Mouse (Mus musculus) bone marrow, adult 2 months (tissue): ENCODE results near the gene Nrxn2.

ENCODE experiments used
- CTCF ChIP-seq: fragments of 200-500 bp; IDR thresholded peaks from 2 replicates; pipeline ENCODE4 v1.5.1; 2011; ENCODE audit warnings: low read length, control low read depth; ENCODE audit not compliant: control insufficient read depth, insufficient read depth
- POLR2A ChIP-seq: fragments of 200-500 bp; IDR thresholded peaks from 2 replicates; pipeline ENCODE4 v1.6.1; 2011; ENCODE audit warnings: low read depth, mild to moderate bottlenecking, control low read depth, low read length, borderline replicate concordance; ENCODE audit not compliant: control insufficient read depth

GRCm38 (mm10) chr19:6503926-6504655 lies 85.6 kb downstream of the Nrxn2 start:
- TF ChIP-seq CTCF (no peak), POLR2A (no peak)
